Mouse (Mus musculus): ENCODE measurements around the gene C1rb. TPM values are rescaled to one million over a fixed set of nuclear protein-coding genes. Genes with fewer than 3 reads are reported as not detected.

C1rb gene
- total RNA-seq (2023) = 1 to 10 TPM in 1 of 2 experiments, under 1 TPM in 1; 0.84 to 1.1 TPM

DNA sequence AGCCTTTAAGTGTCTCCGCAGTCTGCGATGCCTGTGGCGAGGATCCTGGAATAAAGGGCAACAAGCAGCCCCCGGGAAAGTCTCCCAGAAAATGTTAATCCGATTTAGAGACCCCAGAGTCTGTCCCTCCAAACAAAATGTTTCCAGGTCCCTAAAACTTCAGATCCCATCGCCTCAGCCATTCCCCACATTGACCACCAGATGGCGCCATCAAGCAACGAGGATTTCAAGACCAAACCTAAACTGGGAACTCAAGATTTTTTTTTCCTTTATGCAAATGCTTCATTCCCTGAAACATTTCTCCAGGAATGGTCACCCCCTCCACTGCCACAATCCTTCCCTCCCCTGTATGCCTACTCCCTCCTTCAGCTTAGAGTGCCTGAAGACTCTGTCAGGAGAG lies at the start of gene C1rb:
TSS of gene C1rb (plus strand) at position 269 of the 400 bp plus-strand sequence.

GRCm38 (mm10) chr6:124542284-124542683 lies 27.8 kb upstream of the C1rb start, which contains the start of gene C1s1:
Gene C1s1 (minus strand): TSS chr6:124542359.

Other genes starting within 250 kb of the C1rb start
- 10 to 100 TPM; 39.0 to 39.5 TPM for gene Pex5, start 155.2 kb upstream of the C1rb start, total RNA-seq (2023)
- 1 to 10 TPM in 1 of 2 experiments, under 1 TPM in 1; 0.79 to 1.1 TPM for gene Clstn3, start 105.5 kb upstream of the C1rb start, total RNA-seq (2023)
- gene C1rl, start 77.2 kb upstream of the C1rb start, total RNA-seq (2023) = 1 to 10 TPM; 7.1 to 9.7 TPM
- 1 to 10 TPM; 5.0 to 6.0 TPM for gene C1ra, start 57.9 kb upstream of the C1rb start, total RNA-seq (2023)
- 1 to 10 TPM; 1.1 to 1.4 TPM for gene C1s1, start 27.9 kb upstream of the C1rb start, total RNA-seq (2023)
- not detected for gene C1s2, start 65.8 kb downstream of the C1rb start, total RNA-seq (2023)
- gene Lpcat3, start 92.7 kb downstream of the C1rb start, total RNA-seq (2023) = 10 to 100 TPM; 40.9 to 54.4 TPM
- 10 to 100 TPM; 71.1 to 73.2 TPM for gene Emg1, start 141.9 kb downstream of the C1rb start, total RNA-seq (2023)
- 100 to 1,000 TPM; 147 to 165 TPM for gene Phb2, start 142.0 kb downstream of the C1rb start, total RNA-seq (2023)
- 100 to 1,000 TPM; 496 to 510 TPM for gene Ptpn6, start 168.4 kb downstream of the C1rb start, total RNA-seq (2023)
- 100 to 1,000 TPM; 177 to 186 TPM for gene Grcc10, start 171.1 kb downstream of the C1rb start, total RNA-seq (2023)
- not detected for gene Gm45234, start 185.7 kb downstream of the C1rb start, total RNA-seq (2023)
- 10 to 100 TPM; 23.7 to 25.1 TPM for gene Atn1, start 186.2 kb downstream of the C1rb start, total RNA-seq (2023)
- gene Eno2, start 199.4 kb downstream of the C1rb start, total RNA-seq (2023) = 1 to 10 TPM; 1.9 to 2.6 TPM
- not detected for gene Lrrc23, start 209.4 kb downstream of the C1rb start, total RNA-seq (2023)
- gene Spsb2, start 238.4 kb downstream of the C1rb start, total RNA-seq (2023) = 10 to 100 TPM; 20.4 to 20.7 TPM
- 100 to 1,000 TPM; 110 to 111 TPM for gene Tpi1, start 244.0 kb downstream of the C1rb start, total RNA-seq (2023)

Data from monocyte, adult 59 days (primary cell).